Mouse (Mus musculus) embryonic facial prominence, embryonic 11.5 days (tissue): ENCODE measurements at regions not wholly inside any gene's neighbourhood (a gene's known extent, or its start where the extent isn't known, plus 50 kb on each side); places are given as distances from the start of the nearest gene placed in this dataset.

Experiments
- ATAC-seq: fragments of 200-750 bp; cut with Nextera tagmentation; replicated peaks from 2 replicates; pipeline ENCODE4 v1.8.0; 2017; ENCODE audit warnings: low read depth; ENCODE audit not compliant: insufficient number of reproducible peaks, low FRiP score, low TSS enrichment
- DNase-seq: peaks from one replicate; pipeline ENCODE4 v3.0.0-alpha.2; 2015; ENCODE audit warnings: low spot score
- H3K27ac ChIP-seq: fragments of 300-500 bp; sonication (generic); replicated peaks from 2 replicates; pipeline ENCODE4 v1.5.1; 2014; ENCODE audit warnings: mild to moderate bottlenecking, low read depth, low read length, control low read depth
- H3K27me3 ChIP-seq: fragments of 300-500 bp; sonication (generic); 2 replicates; pipeline ENCODE4 v1.6.1; 2014; ENCODE audit warnings: mild to moderate bottlenecking, low read length, moderate library complexity, mixed read lengths; ENCODE audit not compliant: control insufficient read depth, insufficient read depth
- H3K36me3 ChIP-seq: fragments of 300-500 bp; sonication (generic); replicated peaks from 2 replicates; pipeline ENCODE4 v1.6.1; 2014; ENCODE audit warnings: low read depth, mild to moderate bottlenecking, low read length, moderate library complexity, mixed read lengths; ENCODE audit not compliant: control insufficient read depth, insufficient read depth
- H3K4me1 ChIP-seq: fragments of 300-500 bp; sonication (generic); 2 replicates; pipeline ENCODE4 v1.6.1; 2014; ENCODE audit warnings: low read length, mixed read lengths; ENCODE audit not compliant: control insufficient read depth, insufficient read depth
- H3K4me2 ChIP-seq: fragments of 300-500 bp; sonication (generic); 2 replicates; pipeline ENCODE4 v1.6.1; 2014; ENCODE audit warnings: low read depth, mild to moderate bottlenecking, control low read depth, low read length, moderate library complexity
- H3K4me3 ChIP-seq: fragments of 300-500 bp; sonication (generic); 2 replicates; pipeline ENCODE4 v1.5.1; 2014; ENCODE audit warnings: low read depth, low read length, control low read depth
- H3K9ac ChIP-seq: fragments of 300-500 bp; sonication (generic); replicated peaks from 2 replicates; pipeline ENCODE4 v1.6.1; 2014; ENCODE audit warnings: mild to moderate bottlenecking, control low read depth, low read length
- H3K9me3 ChIP-seq: fragments of 300-500 bp; sonication (generic); replicated peaks from 2 replicates; pipeline ENCODE4 v1.6.1; 2016; ENCODE audit warnings: mild to moderate bottlenecking, low read length, inconsistent platforms, mixed read lengths; ENCODE audit not compliant: control insufficient read depth
- WGBS: fragments of 180-500 bp; shearing (Covaris S2); extraction: QIAGEN DNeasy Blood & Tissue Kit; methylation state at CpG from one replicate; pipeline ENCODE4 v1.1.7; 2014; 5-methylcytosine and 5-hydroxymethylcytosine counted together

DNA sequence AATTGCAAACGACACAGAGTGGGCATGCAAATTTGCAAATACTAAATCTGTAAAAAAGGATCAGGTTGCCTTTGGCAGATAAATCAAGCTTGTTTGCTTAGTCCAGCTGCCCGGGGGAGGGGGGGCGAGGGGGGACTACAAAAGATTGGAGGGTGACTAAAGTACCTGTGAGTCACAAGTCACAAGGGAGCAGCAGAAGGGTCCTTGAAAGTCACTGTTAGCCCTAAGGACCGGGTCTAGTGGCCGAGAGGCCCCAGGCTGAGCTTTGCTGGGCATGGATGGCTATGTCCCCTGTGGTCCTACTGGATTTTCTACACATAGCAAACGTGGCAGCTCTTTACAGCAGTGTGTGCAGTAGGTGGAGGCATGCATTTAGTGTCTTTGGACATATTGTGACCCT, 118.4 kb upstream of the Pitx1 start:
- ATAC-seq (no peak), DNase-seq (no peak)
- Histone ChIP-seq H3K4me1 (no peaks in the 10 kb centered on the region), H3K36me3 (no peaks in the 10 kb centered on the region), H3K9me3 (no peaks in the 10 kb centered on the region), H3K27me3 (no peaks in the 10 kb centered on the region), H3K4me2 (no peak overlapping the region), H3K4me3 (no peak overlapping the region), H3K9ac (no peak overlapping the region), H3K27ac (no peak overlapping the region)
- WGBS, result 67% methylated on average over 6 of the region's 6 CpGs

GRCm38 (mm10) chr13:55953426-55953825, 117.4 kb upstream of the Pitx1 start:
- Histone ChIP-seq H3K27me3 (no peaks in the 10 kb centered on the region), H3K4me2 (no peak overlapping the region), H3K9ac (no peak overlapping the region), H3K4me1 (no peaks in the 10 kb centered on the region), H3K4me3 (no peak overlapping the region), H3K27ac (no peak overlapping the region), H3K9me3 (no peaks in the 10 kb centered on the region), H3K36me3 (no peaks in the 10 kb centered on the region)
- DNase-seq (no peak), ATAC-seq (no peak)
- 94% methylated on average over 2 of the region's 2 CpGs for WGBS

DNA sequence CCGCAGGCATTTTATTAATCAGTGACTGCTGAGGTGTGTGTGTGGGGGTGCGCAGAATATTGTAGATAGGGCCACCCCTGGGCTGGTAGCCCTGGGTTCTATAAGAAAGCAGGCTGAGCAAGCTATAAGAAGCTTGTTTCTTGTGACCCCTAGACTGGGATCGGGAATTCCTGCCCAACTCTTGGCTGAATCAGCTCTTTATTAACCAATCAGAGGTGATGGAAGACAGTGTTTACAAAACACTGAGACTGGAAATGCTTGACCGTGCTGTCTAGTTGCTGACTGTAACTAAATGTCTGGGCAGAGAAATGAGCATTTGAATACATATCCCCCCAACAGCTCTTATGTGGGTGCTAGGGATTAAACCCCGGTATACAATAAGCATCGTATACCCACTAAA, 114.8 kb upstream of the Pitx1 start:
- H3K27me3 ChIP-seq, result no peaks in the 10 kb centered on the region
- H3K36me3 ChIP-seq, result no peaks in the 10 kb centered on the region
- no peak for DNase-seq
- H3K4me1 ChIP-seq, result no peaks in the 10 kb centered on the region
- WGBS, result 77% methylated on average over 6 of the region's 6 CpGs
- no peak overlapping the region for H3K4me2 ChIP-seq
- no peak for ATAC-seq
- no peak overlapping the region for H3K27ac ChIP-seq
- no peak overlapping the region for H3K9ac ChIP-seq
- H3K9me3 ChIP-seq, result no peaks in the 10 kb centered on the region
- no peak overlapping the region for H3K4me3 ChIP-seq

DNA sequence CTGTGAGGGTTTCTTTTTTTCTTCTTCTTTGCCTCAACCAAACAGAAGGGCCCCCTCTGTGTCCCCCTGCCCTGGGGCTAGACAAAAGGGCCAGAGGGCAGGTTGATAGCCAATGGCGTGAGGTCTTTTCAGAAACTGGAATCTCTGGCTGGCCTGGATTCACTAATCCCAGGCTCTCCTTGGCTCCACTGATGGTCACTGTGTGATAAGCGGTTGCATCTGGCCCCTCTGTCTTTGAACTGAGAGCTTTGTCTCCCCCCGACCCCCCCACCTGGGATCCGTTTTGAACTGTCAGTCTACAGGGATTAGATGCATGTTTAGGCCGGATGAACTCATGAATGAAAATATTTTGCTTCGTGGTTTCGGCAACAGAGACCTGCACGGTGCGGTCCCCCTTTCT, 112.6 kb upstream of the Pitx1 start:
- Histone ChIP-seq H3K4me3 (no peak overlapping the region), H3K9ac (no peak overlapping the region), H3K36me3 (no peaks in the 10 kb centered on the region), H3K27me3 (no peaks in the 10 kb centered on the region), H3K9me3 (no peaks in the 10 kb centered on the region), H3K27ac (no peak overlapping the region), H3K4me2 (no peak overlapping the region), H3K4me1 (no peaks in the 10 kb centered on the region)
- ATAC-seq (0 out of 2 replicates have a peak, but pooled peaks have one; percentile 14), DNase-seq (no peak)
- WGBS, result 45% methylated on average over 9 of the region's 9 CpGs

GRCm38 (mm10) chr13:55948144-55948543, 112.2 kb upstream of the Pitx1 start:
- H3K4me1 ChIP-seq, result no peaks in the 10 kb centered on the region
- H3K9me3 ChIP-seq, result no peaks in the 10 kb centered on the region
- no peak overlapping the region for H3K4me3 ChIP-seq
- no peaks in the 10 kb centered on the region for H3K27me3 ChIP-seq
- no peak overlapping the region for H3K27ac ChIP-seq
- H3K36me3 ChIP-seq, result no peaks in the 10 kb centered on the region
- H3K4me2 ChIP-seq, result no peak overlapping the region
- WGBS, result 47% methylated on average over 2 of the region's 2 CpGs
- DNase-seq (no peak), ATAC-seq (no peak)
- H3K9ac ChIP-seq, result no peak overlapping the region

DNA sequence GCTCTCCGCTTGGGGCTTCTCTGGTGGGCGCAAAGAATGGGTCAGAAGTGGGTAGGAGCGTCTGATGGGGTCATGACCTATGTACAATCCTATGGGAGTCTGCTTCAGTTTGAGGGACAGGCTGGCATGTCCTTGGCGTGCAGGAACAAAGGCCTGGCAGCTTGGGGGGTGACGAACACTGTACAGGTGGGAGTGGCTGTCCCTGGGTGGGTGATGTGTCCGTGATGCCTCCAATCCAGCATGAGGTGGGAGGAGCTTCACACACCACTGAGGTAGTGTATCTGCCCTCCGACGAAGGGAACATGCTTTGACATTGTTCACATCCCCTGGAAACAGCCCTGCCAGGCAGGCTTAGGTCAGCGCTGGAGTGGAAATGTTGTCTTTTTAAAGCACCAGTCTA, 101.4 kb upstream of the Pitx1 start:
- H3K4me2 ChIP-seq, result no peak overlapping the region
- DNase-seq, result no peak
- 83% methylated on average over 9 of the region's 9 CpGs for WGBS
- H3K36me3 ChIP-seq, result no peaks in the 10 kb centered on the region
- no peaks in the 10 kb centered on the region; the same call in 1 of the 2 replicates for H3K27me3 ChIP-seq
- H3K9me3 ChIP-seq, result no peaks in the 10 kb centered on the region
- no peak for ATAC-seq
- no peak overlapping the region for H3K27ac ChIP-seq
- no peak overlapping the region for H3K4me3 ChIP-seq
- no peak overlapping the region for H3K9ac ChIP-seq
- H3K4me1 ChIP-seq, result no peaks in the 10 kb centered on the region

- 90% methylated on average over 9 of the region's 9 CpGs for WGBS
- DNase-seq, result no peak
- H3K27me3 ChIP-seq, result no peaks in the 10 kb centered on the region; the same call in 1 of the 2 replicates
- no peak overlapping the region for H3K4me2 ChIP-seq
- H3K4me1 ChIP-seq, result no peaks in the 10 kb centered on the region
- no peak for ATAC-seq
- H3K4me3 ChIP-seq, result no peak overlapping the region
- no peaks in the 10 kb centered on the region for H3K36me3 ChIP-seq
- H3K27ac ChIP-seq, result no peak overlapping the region
- H3K9ac ChIP-seq, result no peak overlapping the region
- no peaks in the 10 kb centered on the region for H3K9me3 ChIP-seq
These were observed 101.0 kb upstream of the Pitx1 start for GRCm38 (mm10) chr13:55937000-55937399.

DNA sequence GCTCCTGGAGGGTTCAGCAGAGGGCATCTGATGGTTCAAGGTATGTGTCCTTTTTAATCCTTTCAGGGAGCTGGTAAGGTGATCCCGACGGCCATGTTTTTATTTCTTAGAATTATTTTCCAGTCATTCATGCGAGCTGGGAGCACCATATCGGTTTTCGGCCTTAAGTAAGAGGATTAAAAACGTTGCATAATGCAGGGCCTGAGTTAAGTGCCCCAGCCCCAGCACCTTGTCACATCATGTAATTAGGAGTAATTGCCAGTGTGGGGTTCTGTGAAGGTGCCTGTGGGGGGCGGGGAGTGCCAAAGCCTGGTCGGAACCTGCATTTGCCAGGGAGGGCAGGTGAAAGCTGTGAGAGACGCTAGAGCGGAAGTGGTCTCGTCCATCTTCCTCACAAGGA, 94.6 kb upstream of the Pitx1 start:
- ATAC-seq (0 out of 2 replicates have a peak, but pooled peaks have one; percentile 34), DNase-seq (peak; percentile 7)
- Histone ChIP-seq H3K9me3 (no peaks in the 10 kb centered on the region), H3K27ac (no peak overlapping the region), H3K27me3 (no peaks in the 10 kb centered on the region), H3K4me3 (no peak overlapping the region), H3K36me3 (no peaks in the 10 kb centered on the region), H3K4me1 (no peaks in the 10 kb centered on the region), H3K9ac (no peak overlapping the region), H3K4me2 (no peak overlapping the region)
- WGBS, result 64% methylated on average over 11 of the region's 11 CpGs
